23 mouse cellular contexts compared by ENCODE assay signal in genomic region chr2:113688558-113689093, GRCm38 (mm10).
"Had no signal": no experiment of that assay in that cellular context is flagged by ENCODE, and none has a peak within 500 bp of the region (broad histone marks: within the 10 kb centered on the region; RNA-seq: fewer than 3 reads in every experiment).

No protein-coding gene starts in this region.

- H3K9ac ChIP-seq: liver, postnatal 0 days; lung, embryonic 15.5 days; midbrain, embryonic 12.5 days; neural tube, embryonic 13.5 days; neural tube, embryonic 15.5 days; stomach, embryonic 15.5 days had no signal

- H3K27me3 ChIP-seq: lung, embryonic 15.5 days; midbrain, embryonic 12.5 days; neural tube, embryonic 13.5 days; neural tube, embryonic 15.5 days; stomach, embryonic 15.5 days had no signal

- H3K4me3 ChIP-seq: lung, embryonic 15.5 days; midbrain, embryonic 10.5 days; midbrain, embryonic 12.5 days; myocyte; neural tube, embryonic 13.5 days; neural tube, embryonic 15.5 days; stomach, embryonic 15.5 days had no signal

- H3K4me1 ChIP-seq: midbrain, embryonic 10.5 days; stomach, embryonic 15.5 days had no signal

- H3K36me3 ChIP-seq: lung, embryonic 15.5 days; midbrain, embryonic 10.5 days; midbrain, embryonic 12.5 days; neural tube, embryonic 13.5 days; neural tube, embryonic 15.5 days; stomach, embryonic 15.5 days had no signal

- H3K27ac ChIP-seq: lung, embryonic 15.5 days; macrophage; midbrain, embryonic 10.5 days; midbrain, embryonic 12.5 days; neural tube, embryonic 13.5 days; neural tube, embryonic 15.5 days; stomach, embryonic 15.5 days; stomach, postnatal 0 days had no signal

- DNase-seq: liver, postnatal 0 days; lung, adult 2 months; lung, postnatal 14 days; lung, postnatal 36 days; midbrain, embryonic 14.5 days; retina, postnatal 1 day; right cerebral cortex, adult 18-20 months; right cerebral cortex, postnatal 25 days; right cerebral cortex, postnatal 4 days; thymus, adult 2 months; thymus, postnatal 25 days; thymus, postnatal 4 days had no signal

- H3K4me2 ChIP-seq: lung, embryonic 15.5 days; midbrain, embryonic 12.5 days; neural tube, embryonic 13.5 days; neural tube, embryonic 15.5 days; stomach, embryonic 15.5 days had no signal

- ATAC-seq: liver, postnatal 0 days; lung, postnatal 0 days; midbrain, embryonic 16.5 days had no signal

- H3K9me3 ChIP-seq: lung, embryonic 15.5 days; midbrain, embryonic 10.5 days; midbrain, embryonic 12.5 days; neural tube, embryonic 13.5 days; neural tube, embryonic 15.5 days; stomach, embryonic 15.5 days had no signal
